Mouse (Mus musculus): ENCODE results near the gene Alg6. TPM values are rescaled to one million over a fixed set of nuclear protein-coding genes. Genes with fewer than 3 reads are reported as not detected.

The Alg6 gene
- polyA plus RNA-seq, 1 experiment from 2014 or later: 11.5 TPM

DNA sequence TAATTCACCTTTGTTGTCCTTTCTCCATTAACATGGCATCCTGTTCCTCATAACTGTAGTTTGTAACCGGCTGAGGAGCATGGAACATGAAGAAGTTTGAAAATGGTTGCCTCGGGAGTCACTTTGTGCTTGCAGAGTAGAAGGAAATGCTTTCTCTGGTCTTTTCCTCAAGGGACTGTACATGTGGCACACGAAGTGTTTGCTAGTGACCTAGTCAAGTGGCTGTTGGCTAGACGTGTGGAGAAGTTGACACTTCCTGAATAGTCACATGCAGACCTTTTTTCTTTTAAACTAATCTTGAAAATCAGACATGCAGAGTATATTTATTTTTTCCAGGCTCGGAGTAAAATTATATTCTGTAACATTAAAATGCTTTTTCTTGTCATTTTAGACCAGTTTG is 37.0 kb downstream of the Alg6 start:
- Histone ChIP-seq H3K27me3 (ENCODE audit: insufficient read depth, poor library complexity, severe bottlenecking) (no peaks in the 10 kb centered on the region), H3K9me3 (no peaks in the 10 kb centered on the region), H3K4me3 (no peak overlapping the region), H3K36me3 (peaks cover 6% of the 10 kb centered on the region), H3K27ac (no peak overlapping the region), H3K4me1 (replicated peaks) (no peaks in the 10 kb centered on the region)
- 89% methylated on average over 5 of the region's 5 CpGs for WGBS
- DNase-seq (ENCODE audit: low spot score): no peak

DNA sequence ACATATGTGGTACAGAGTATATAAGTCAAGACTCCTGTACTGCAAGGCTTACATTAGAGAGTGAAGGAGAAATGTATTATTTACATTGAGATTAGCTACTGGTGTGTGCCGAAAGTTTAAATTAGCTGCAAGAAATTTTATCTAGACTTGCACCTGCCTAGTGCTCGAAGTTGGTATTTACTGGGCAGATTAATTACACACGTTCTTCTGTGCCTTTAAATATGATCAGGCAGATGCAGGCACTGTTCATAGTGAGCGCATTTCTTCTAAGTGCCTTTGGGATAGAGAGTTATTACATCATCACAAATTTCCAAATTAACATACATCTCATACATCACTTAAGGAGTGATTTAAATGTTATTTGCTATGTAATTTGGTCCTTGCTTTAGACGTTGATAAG is 50.8 kb downstream of the Alg6 start:
- H3K27ac ChIP-seq: no peak overlapping the region

DNA sequence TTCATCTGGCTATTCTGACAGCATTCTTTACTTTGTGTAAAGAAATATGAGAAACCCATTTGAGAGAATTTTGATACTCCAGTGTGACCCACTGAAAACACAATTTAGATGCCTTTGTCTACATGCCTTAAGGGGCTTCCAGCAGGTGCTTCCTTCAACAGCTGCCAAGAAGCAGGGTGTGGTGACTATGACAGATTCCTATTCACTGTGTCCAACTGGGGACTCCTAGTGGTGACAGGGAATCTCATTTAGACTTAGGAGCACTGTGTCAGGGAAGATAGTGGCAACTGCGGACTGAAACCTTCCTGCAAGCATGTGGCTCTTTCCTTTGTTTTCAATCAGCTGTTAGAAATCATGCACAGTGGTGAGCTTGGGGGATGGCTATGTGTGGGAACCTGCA is 51.3 kb downstream of the Alg6 start:
- 52% methylated on average over 1 of the region's 1 CpGs for WGBS
- Histone ChIP-seq H3K9me3 (no peaks in the 10 kb centered on the region), H3K36me3 (no peaks in the 10 kb centered on the region), H3K4me3 (no peak overlapping the region), H3K27ac (no peak overlapping the region), H3K27me3 (ENCODE audit: insufficient read depth, poor library complexity, severe bottlenecking) (no peaks in the 10 kb centered on the region), H3K4me1 (replicated peaks) (no peaks in the 10 kb centered on the region)
- DNase-seq (ENCODE audit: low spot score): no peak

More for the DNA sequence above, 50.8 kb downstream of the Alg6 start:
- no peak for DNase-seq (ENCODE audit: low spot score)
- Histone ChIP-seq H3K27me3 (ENCODE audit: insufficient read depth, poor library complexity, severe bottlenecking) (no peaks in the 10 kb centered on the region), H3K4me1 (replicated peaks) (no peaks in the 10 kb centered on the region), H3K36me3 (0 out of 2 replicates have a peak, but pooled peaks cover 1% of the 10 kb centered on the region), H3K4me3 (no peak overlapping the region), H3K9me3 (no peaks in the 10 kb centered on the region)
- 89% methylated on average over 5 of the region's 5 CpGs for WGBS

DNA sequence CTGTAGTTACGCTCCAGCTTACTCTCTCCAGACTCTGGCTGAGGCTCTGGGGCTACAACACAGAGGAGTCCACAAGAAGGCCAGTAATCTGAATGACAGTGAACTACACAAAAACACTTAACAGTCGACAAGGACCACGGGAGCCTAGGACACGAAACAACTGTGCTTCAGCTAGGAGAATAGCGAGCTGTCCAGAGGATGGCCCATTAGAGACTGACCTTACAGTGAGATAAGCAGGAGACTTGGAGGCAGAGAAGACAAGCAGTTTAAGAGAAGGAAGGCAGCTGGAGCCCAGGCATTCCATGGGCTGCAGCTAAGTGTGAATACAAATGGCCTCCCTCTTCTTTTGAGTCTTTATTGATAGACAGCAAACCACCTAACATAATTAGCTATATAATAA is 55.1 kb downstream of the Alg6 start:
- H3K9me3 ChIP-seq: no peaks in the 10 kb centered on the region
- no peaks in the 10 kb centered on the region for H3K4me1 ChIP-seq (replicated peaks)
- H3K4me3 ChIP-seq: no peak overlapping the region
- H3K27me3 ChIP-seq (ENCODE audit: insufficient read depth, poor library complexity, severe bottlenecking): no peaks in the 10 kb centered on the region
- H3K27ac ChIP-seq: no peak overlapping the region
- no peak for DNase-seq (ENCODE audit: low spot score)
- 89% methylated on average over 5 of the region's 5 CpGs for WGBS
- H3K36me3 ChIP-seq: no peaks in the 10 kb centered on the region

DNA sequence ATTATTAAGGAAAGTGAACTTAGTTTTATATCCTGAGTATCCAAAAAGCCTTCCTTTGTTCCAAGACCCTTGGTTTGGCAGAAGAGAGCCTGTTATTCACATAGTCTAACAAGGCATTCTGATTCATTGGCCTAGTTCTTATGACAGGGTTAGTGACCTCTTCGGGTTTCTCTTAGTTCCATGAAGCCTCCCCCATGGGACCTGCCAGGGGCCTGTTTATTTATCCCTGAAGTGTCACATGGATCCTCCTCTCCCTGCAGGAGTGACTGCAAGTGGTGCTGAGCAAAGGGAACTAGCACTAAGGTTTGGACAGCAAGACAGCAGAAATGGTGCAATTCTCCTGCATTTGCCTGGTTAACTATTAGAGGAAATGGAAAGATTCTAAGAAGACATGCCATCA is 57.6 kb downstream of the Alg6 start:
- Histone ChIP-seq H3K36me3 (0 out of 2 replicates have a peak, but pooled peaks cover under 1% of the 10 kb centered on the region), H3K27me3 (ENCODE audit: insufficient read depth, poor library complexity, severe bottlenecking) (no peaks in the 10 kb centered on the region), H3K4me3 (no peak overlapping the region), H3K4me1 (replicated peaks) (no peaks in the 10 kb centered on the region), H3K9me3 (no peaks in the 10 kb centered on the region), H3K27ac (no peak overlapping the region)
- 47% methylated on average over 1 of the region's 1 CpGs for WGBS
- DNase-seq (ENCODE audit: low spot score): no peak

DNA sequence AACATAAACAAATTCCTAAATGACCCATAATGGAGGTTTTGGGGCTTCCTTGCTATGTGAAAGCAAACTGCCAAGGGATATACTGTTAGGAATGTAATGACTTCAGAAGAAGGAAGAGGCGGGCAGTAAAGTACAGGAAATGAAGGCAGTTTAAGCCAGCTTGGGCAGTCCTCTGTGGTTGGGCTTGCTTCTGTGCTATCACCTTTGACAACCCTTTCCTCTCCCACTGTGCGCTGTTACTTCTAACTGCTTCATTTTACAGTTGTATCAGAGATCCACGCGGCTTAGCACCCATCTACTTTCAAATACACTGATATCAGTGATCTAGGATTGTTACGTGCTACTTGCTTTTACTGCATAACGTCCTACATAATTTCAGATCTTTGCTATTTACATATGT is 76.9 kb downstream of the Alg6 start:
- no peak for DNase-seq (ENCODE audit: low spot score)
- no peak overlapping the region for H3K27ac ChIP-seq
- H3K9me3 ChIP-seq: no peaks in the 10 kb centered on the region
- no peaks in the 10 kb centered on the region for H3K27me3 ChIP-seq (ENCODE audit: insufficient read depth, poor library complexity, severe bottlenecking)
- peaks cover 27% of the 10 kb centered on the region for H3K36me3 ChIP-seq
- H3K4me1 ChIP-seq (replicated peaks): no peaks in the 10 kb centered on the region
- WGBS: 92% methylated on average over 6 of the region's 6 CpGs
- H3K4me3 ChIP-seq: no peak overlapping the region

Other genes with a start within 250 kb of the Alg6 start
- 0.50 and 1.1 TPM in 2 replicates for gene Foxd3, start 59.4 kb upstream of the Alg6 start, polyA plus RNA-seq (2016; fragmentation: Nextera tagmentation; extraction: Ambion mirVana)
- gene Efcab7, start 113.5 kb downstream of the Alg6 start, polyA plus RNA-seq (2016; fragmentation: Nextera tagmentation; extraction: Ambion mirVana): 18.3 and 24.0 TPM in 2 replicates
- gene Pgm1, start 213.8 kb downstream of the Alg6 start, polyA plus RNA-seq (2016; fragmentation: Nextera tagmentation; extraction: Ambion mirVana): 61.3 and 71.8 TPM in 2 replicates
- 51.8 and 56.2 TPM in 2 replicates for gene Itgb3bp, start 214.1 kb downstream of the Alg6 start, polyA plus RNA-seq (2016; fragmentation: Nextera tagmentation; extraction: Ambion mirVana)